ENCODE assay signal across 20 mouse cellular contexts in genomic region chr15:61165050-61165449, GRCm38 (mm10).
A peak's percentile ranks its signal among the peaks of the same experiment; 100 is the strongest.
DNase-seq lines count a peak whose midpoint lies in the region; ATAC-seq and TF ChIP-seq lines count a peak whose summit lies in the region.
"Had no signal": no experiment of that assay in that cellular context is flagged by ENCODE, and none has a peak within 500 bp of the region (broad histone marks: within the 10 kb centered on the region; RNA-seq: fewer than 3 reads in every experiment).

No protein-coding gene starts in this region.

- H3K9ac ChIP-seq in hindbrain, embryonic 14.5 days: no peak overlapping the region
- no peak overlapping the region for H3K9ac ChIP-seq in hindbrain, embryonic 11.5 days (ENCODE audit: low read depth, low read length)
- H3K9ac ChIP-seq in lung, embryonic 16.5 days (ENCODE audit: low read length): no peak overlapping the region
- no peak overlapping the region for H3K9ac ChIP-seq in lung, postnatal 0 days (replicated peaks; ENCODE audit: low read depth)
- H3K9ac ChIP-seq: embryonic facial prominence, embryonic 15.5 days; forebrain, embryonic 13.5 days; midbrain, embryonic 15.5 days had no signal

- H3K4me1 ChIP-seq in hindbrain, embryonic 14.5 days (replicated peaks; ENCODE audit: control insufficient read depth, insufficient read depth, low read length): peaks cover 7% of the 10 kb centered on the region; the same call in 1 of the 2 replicates
- H3K4me1 ChIP-seq in hindbrain, embryonic 11.5 days (replicated peaks; ENCODE audit: control insufficient read depth, insufficient read depth, low read length): no peaks in the 10 kb centered on the region
- H3K4me1 ChIP-seq in lung, embryonic 16.5 days (replicated peaks; ENCODE audit: control insufficient read depth, insufficient read depth, low read length): peaks cover 2% of the 10 kb centered on the region; the same call in 1 of the 2 replicates
- H3K4me1 ChIP-seq in lung, postnatal 0 days (ENCODE audit: insufficient read depth, low read depth, low read length): no peaks in the 10 kb centered on the region
- H3K4me1 ChIP-seq: forebrain, embryonic 13.5 days; midbrain, embryonic 15.5 days had no signal

- DNase-seq in hindbrain, embryonic 14.5 days (ENCODE audit: low spot score): no peak
- DNase-seq in hindbrain, embryonic 11.5 days (ENCODE audit: low spot score): no peak
- no peak for DNase-seq in lung, postnatal 0 days (ENCODE audit: low spot score)
- peak; percentile 12 for DNase-seq in brain, adult 2 months (ENCODE audit: low read depth, low spot score)
- DNase-seq in skeletal muscle tissue, adult 2 months (ENCODE audit: low read depth, low spot score): peak; percentile 21
- no peak for DNase-seq in heart, postnatal 14 days
- DNase-seq: adrenal gland, adult 2 months; cerebellum, adult 8-10 months; heart, postnatal 36 days; kidney, postnatal 25 days; liver; lung, adult 18-20 months had no signal

- peak; percentile 66; the same call in 1 of the 2 replicates for ATAC-seq in hindbrain, embryonic 14.5 days (ENCODE audit: low FRiP score)
- ATAC-seq in hindbrain, embryonic 11.5 days (ENCODE audit: low FRiP score): no peak
- 0 out of 2 replicates have a peak, but pooled peaks have one; percentile 23 for ATAC-seq in lung, embryonic 16.5 days (ENCODE audit: low read depth)
- ATAC-seq in lung, postnatal 0 days: no peak
- ATAC-seq: CD4-positive, CD25-positive, alpha-beta regulatory T cell, adult 4 months; forebrain, embryonic 13.5 days; intestine, postnatal 0 days; midbrain, embryonic 15.5 days had no signal

- H3K9me3 ChIP-seq in hindbrain, embryonic 14.5 days (ENCODE audit: control insufficient read depth, low read length): no peaks in the 10 kb centered on the region
- H3K9me3 ChIP-seq in hindbrain, embryonic 11.5 days (ENCODE audit: control insufficient read depth, low read length): no peaks in the 10 kb centered on the region
- H3K9me3 ChIP-seq in lung, embryonic 16.5 days (ENCODE audit: control insufficient read depth, low read length): no peaks in the 10 kb centered on the region
- no peaks in the 10 kb centered on the region for H3K9me3 ChIP-seq in lung, postnatal 0 days (ENCODE audit: low read length)
- H3K9me3 ChIP-seq: embryonic facial prominence, embryonic 15.5 days; forebrain, embryonic 13.5 days; G1E; midbrain, embryonic 15.5 days had no signal

- WGBS in hindbrain, embryonic 14.5 days: 41% methylated on average over 5 of the region's 5 CpGs
- WGBS in hindbrain, embryonic 11.5 days: 54% methylated on average over 5 of the region's 5 CpGs
- WGBS in lung, embryonic 16.5 days: 44% methylated on average over 5 of the region's 5 CpGs
- WGBS in lung, postnatal 0 days: 47% methylated on average over 5 of the region's 5 CpGs

- TF ChIP-seq CTCF in lung, postnatal 0 days (IDR thresholded peaks at IDR 0.05): no peak

- no peaks in the 10 kb centered on the region for H3K36me3 ChIP-seq in hindbrain, embryonic 14.5 days (replicated peaks; ENCODE audit: control insufficient read depth, insufficient read depth)
- H3K36me3 ChIP-seq in hindbrain, embryonic 11.5 days (ENCODE audit: control insufficient read depth, insufficient read depth, low read length): no peaks in the 10 kb centered on the region
- H3K36me3 ChIP-seq in lung, embryonic 16.5 days (ENCODE audit: control insufficient read depth, insufficient read depth, low read length): no peaks in the 10 kb centered on the region
- no peaks in the 10 kb centered on the region for H3K36me3 ChIP-seq in lung, postnatal 0 days (ENCODE audit: insufficient read depth, low read length)
- H3K36me3 ChIP-seq: embryonic facial prominence, embryonic 15.5 days; G1E; midbrain, embryonic 15.5 days had no signal

- no peak overlapping the region for H3K4me2 ChIP-seq in hindbrain, embryonic 14.5 days (replicated peaks)
- no peak overlapping the region for H3K4me2 ChIP-seq in hindbrain, embryonic 11.5 days (replicated peaks; ENCODE audit: low read depth, low read length)
- H3K4me2 ChIP-seq in lung, embryonic 16.5 days (ENCODE audit: low read depth, low read length): no peak overlapping the region
- H3K4me2 ChIP-seq in lung, postnatal 0 days (replicated peaks; ENCODE audit: low read depth, low read length): no peak overlapping the region
- H3K4me2 ChIP-seq: embryonic facial prominence, embryonic 15.5 days; forebrain, embryonic 13.5 days; heart, embryonic 11.5 days; midbrain, embryonic 15.5 days had no signal

- H3K4me3 ChIP-seq in hindbrain, embryonic 14.5 days (replicated peaks; ENCODE audit: low read length): no peak overlapping the region
- H3K4me3 ChIP-seq in hindbrain, embryonic 11.5 days (ENCODE audit: low read depth, low read length): no peak overlapping the region
- H3K4me3 ChIP-seq in lung, embryonic 16.5 days (ENCODE audit: low read length): no peak overlapping the region
- no peak overlapping the region for H3K4me3 ChIP-seq in lung, postnatal 0 days (ENCODE audit: low read depth, low read length)
- H3K4me3 ChIP-seq: embryonic facial prominence, embryonic 15.5 days; forebrain, embryonic 13.5 days; midbrain, embryonic 15.5 days had no signal

- H3K27me3 ChIP-seq in hindbrain, embryonic 14.5 days (ENCODE audit: control insufficient read depth, insufficient read depth, low read length): no peaks in the 10 kb centered on the region; the same call in 1 of the 2 replicates
- H3K27me3 ChIP-seq in hindbrain, embryonic 11.5 days (ENCODE audit: control insufficient read depth, insufficient read depth, low read length): no peaks in the 10 kb centered on the region
- H3K27me3 ChIP-seq in lung, embryonic 16.5 days (ENCODE audit: control insufficient read depth, insufficient read depth, low read depth, low read length): no peaks in the 10 kb centered on the region
- no peaks in the 10 kb centered on the region for H3K27me3 ChIP-seq in lung, postnatal 0 days (replicated peaks; ENCODE audit: insufficient read depth, low read length)
- H3K27me3 ChIP-seq: embryonic facial prominence, embryonic 15.5 days; forebrain, embryonic 13.5 days; midbrain, embryonic 15.5 days had no signal

- TF ChIP-seq EP300 in lung, postnatal 0 days (IDR thresholded peaks at IDR 0.05): no peak

- intact Hi-C loops in heart, postnatal 14 days (cut with DNase I): no loop called here

- H3K27ac ChIP-seq in hindbrain, embryonic 14.5 days: no peak overlapping the region
- no peak overlapping the region for H3K27ac ChIP-seq in hindbrain, embryonic 11.5 days (ENCODE audit: low read depth, low read length)
- no peak overlapping the region for H3K27ac ChIP-seq in lung, embryonic 16.5 days (ENCODE audit: low read length)
- no peak overlapping the region for H3K27ac ChIP-seq in lung, postnatal 0 days (ENCODE audit: low read length)
- H3K27ac ChIP-seq: embryonic facial prominence, embryonic 15.5 days; forebrain, embryonic 13.5 days; midbrain, embryonic 15.5 days had no signal

Comparison
In these comparisons a context has a peak if more than half of its experiments do, and no peak if none do; other contexts are left out.
1. ATAC-seq: peak in hindbrain, embryonic 14.5 days (single experiment) and lung, embryonic 16.5 days (single experiment); none in hindbrain, embryonic 11.5 days (single experiment) and lung, postnatal 0 days (single experiment).
2. DNase-seq: peak in brain, adult 2 months (single experiment) and skeletal muscle tissue, adult 2 months (single experiment); none in hindbrain, embryonic 14.5 days (single experiment), hindbrain, embryonic 11.5 days (single experiment), lung, postnatal 0 days (single experiment) and heart, postnatal 14 days (0 of 2).